Mouse (Mus musculus) CH12.LX (cell line): ENCODE results near the gene Galnt18.

Experiments used
- CTCF ChIP-seq, 2 experiments: IDR thresholded peaks in 1 of 2; conservative IDR thresholded peaks in 1 of 2; 2 replicates each; pipeline ENCODE4 v1.5.1; 2011 to 2012; ENCODE audit warnings: low read depth in 2 of 2, low read length in 2 of 2, improper control_type of control experiment in 1 of 2, inconsistent platforms in 1 of 2, mild to moderate bottlenecking in 1 of 2, moderate library complexity in 1 of 2
- EP300 ChIP-seq: IDR thresholded peaks from 2 replicates; pipeline ENCODE4 v1.6.1; 2011; ENCODE audit warnings: low read length, improper control_type of control experiment
- HCFC1 ChIP-seq: IDR thresholded peaks from 2 replicates; pipeline ENCODE4 v1.6.1; 2012; ENCODE audit warnings: low read depth, mild to moderate bottlenecking, inconsistent platforms, low read length, improper control_type of control experiment
- JUN ChIP-seq: IDR thresholded peaks from 2 replicates; pipeline ENCODE4 v1.6.1; 2011; ENCODE audit warnings: low read depth, mild to moderate bottlenecking, low read length, improper control_type of control experiment, moderate library complexity; ENCODE audit not compliant: insufficient read depth
- RCOR1 ChIP-seq: conservative IDR thresholded peaks from 2 replicates; pipeline ENCODE4 v1.6.1; 2012; ENCODE audit warnings: low read depth, mild to moderate bottlenecking, inconsistent platforms, low read length, improper control_type of control experiment
- UBTF ChIP-seq: IDR thresholded peaks from 2 replicates; pipeline ENCODE4 v1.6.1; 2012; ENCODE audit warnings: low read depth, mild to moderate bottlenecking, inconsistent platforms, low read length, improper control_type of control experiment, moderate library complexity
- USF1 ChIP-seq: IDR thresholded peaks from 2 replicates; pipeline ENCODE4 v1.6.1; 2014; ENCODE audit warnings: low read depth, mild to moderate bottlenecking, inconsistent platforms, low read length, improper control_type of control experiment

GRCm38 (mm10) chr7:111500616-111501015, 279.2 kb downstream of the Galnt18 start:
- TF ChIP-seq CTCF (conservative IDR thresholded peaks at IDR 0.05 in 1 of 2, IDR thresholded peaks at IDR 0.05 in 1 of 2; ENCODE audit: low read depth in 2 of 2, low read length in 2 of 2) (no peak), UBTF (no peak), EP300 (no peak), USF1 (no peak), RCOR1 (no peak), JUN (no peak), HCFC1 (no peak)
